19 mouse cellular contexts compared by ENCODE assay signal in the genomic region with DNA sequence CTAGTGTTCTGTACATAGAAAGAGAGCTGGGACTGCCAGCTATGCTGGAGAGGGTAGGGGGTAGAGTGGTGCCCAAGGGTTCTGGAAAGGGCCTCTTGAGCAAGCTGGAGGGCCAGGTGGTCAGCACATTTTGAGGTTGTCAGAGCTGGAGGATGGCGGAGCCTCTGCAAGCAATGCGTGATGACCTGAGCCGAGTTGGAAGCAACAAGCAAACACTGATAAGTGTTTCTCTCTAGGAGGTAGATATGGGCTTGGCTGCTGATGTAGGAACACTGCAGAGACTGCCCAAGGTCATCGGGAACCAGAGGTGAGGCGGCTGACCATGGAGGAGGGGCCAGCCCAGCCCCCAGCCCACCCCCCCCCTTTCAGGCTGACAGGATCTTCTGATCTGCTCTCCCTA. TPM values are rescaled to one million over a fixed set of nuclear protein-coding genes. Genes with fewer than 3 reads are reported as not detected.
A peak's percentile ranks its signal among the peaks of the same experiment; 100 is the strongest.
DNase-seq lines count a peak whose midpoint lies in the region; ATAC-seq and TF ChIP-seq lines count a peak whose summit lies in the region.
"Had no signal": no experiment of that assay in that cellular context is flagged by ENCODE, and none has a peak within 500 bp of the region (broad histone marks: within the 10 kb centered on the region; RNA-seq: fewer than 3 reads in every experiment).

No protein-coding gene starts in this region.

- H3K4me3 ChIP-seq in kidney, embryonic 15.5 days (replicated peaks) = no peak overlapping the region
- no peak overlapping the region for H3K4me3 ChIP-seq in kidney, embryonic 14.5 days (ENCODE audit: low read length)
- H3K4me3 ChIP-seq in brown adipose tissue, adult 24 weeks (ENCODE audit: insufficient read depth, low read depth, low read length) = no peak overlapping the region
- H3K4me3 ChIP-seq in heart, postnatal 0 days (ENCODE audit: low read depth, low read length) = no peak overlapping the region
- no peak overlapping the region for H3K4me3 ChIP-seq in stomach, embryonic 16.5 days (replicated peaks; ENCODE audit: low read length)
- H3K4me3 ChIP-seq: forebrain, embryonic 13.5 days; hindbrain, embryonic 12.5 days had no signal

- H3K9ac ChIP-seq in kidney, embryonic 15.5 days = no peak overlapping the region
- no peak overlapping the region for H3K9ac ChIP-seq in kidney, embryonic 14.5 days (ENCODE audit: low read depth, low read length)
- H3K9ac ChIP-seq in heart, postnatal 0 days (replicated peaks; ENCODE audit: low read depth, low read length) = no peak overlapping the region
- H3K9ac ChIP-seq in stomach, embryonic 16.5 days (ENCODE audit: low read length) = no peak overlapping the region
- H3K9ac ChIP-seq: forebrain, embryonic 13.5 days; hindbrain, embryonic 12.5 days had no signal

- no peak for DNase-seq in heart, postnatal 0 days (ENCODE audit: low spot score)
- no peak for DNase-seq in kidney, postnatal 4 days
- DNase-seq: B cell, adult 2 months; cerebellum, adult 8-10 months; gastrocnemius, postnatal 10 days; layer of hippocampus, postnatal 36 days; lung, adult 18-20 months; lung, postnatal 36 days; right cerebral cortex, postnatal 25 days; thymus, postnatal 25 days had no signal

- TF ChIP-seq CTCF in heart, postnatal 0 days (IDR thresholded peaks at IDR 0.05; ENCODE audit: low read depth) = no peak

- ATAC-seq in kidney, embryonic 15.5 days (replicated peaks; ENCODE audit: low FRiP score) = 0 out of 2 replicates have a peak, but pooled peaks have one; percentile 9
- no peak for ATAC-seq in kidney, embryonic 14.5 days (ENCODE audit: low FRiP score, low TSS enrichment)
- ATAC-seq in heart, postnatal 0 days (ENCODE audit: insufficient read depth, low read depth) = peak; percentile 44
- ATAC-seq in stomach, embryonic 16.5 days (ENCODE audit: insufficient read depth, low FRiP score) = no peak
- no peak for ATAC-seq in frontal cortex, adult (ENCODE audit: low TSS enrichment)
- ATAC-seq: forebrain, embryonic 13.5 days had no signal

- peaks cover 13% of the 10 kb centered on the region for H3K4me1 ChIP-seq in kidney, embryonic 15.5 days
- no peaks in the 10 kb centered on the region for H3K4me1 ChIP-seq in kidney, embryonic 14.5 days (ENCODE audit: control insufficient read depth, insufficient read depth, low read length)
- H3K4me1 ChIP-seq in brown adipose tissue, adult 24 weeks (ENCODE audit: control insufficient read depth, insufficient read depth, insufficient read length, low read length) = peaks cover 3% of the 10 kb centered on the region
- H3K4me1 ChIP-seq in heart, postnatal 0 days (ENCODE audit: control insufficient read depth, insufficient read depth) = peaks cover 20% of the 10 kb centered on the region
- H3K4me1 ChIP-seq in stomach, embryonic 16.5 days (ENCODE audit: control insufficient read depth, insufficient read depth, low read length) = peaks cover 12% of the 10 kb centered on the region

- H3K27ac ChIP-seq in kidney, embryonic 15.5 days = no peak overlapping the region
- H3K27ac ChIP-seq in kidney, embryonic 14.5 days (ENCODE audit: low read depth, low read length) = no peak overlapping the region
- 0 out of 2 replicates have a peak overlapping the region, but pooled peaks have one; percentile 61 for H3K27ac ChIP-seq in brown adipose tissue, adult 24 weeks (replicated peaks; ENCODE audit: low read depth, low read length)
- peak overlapping the region; percentile 36 for H3K27ac ChIP-seq in heart, postnatal 0 days (ENCODE audit: low read depth)
- H3K27ac ChIP-seq in stomach, embryonic 16.5 days (ENCODE audit: low read length) = peak overlapping the region; percentile 80; the same call in 1 of the 2 replicates
- H3K27ac ChIP-seq: forebrain, embryonic 13.5 days; hindbrain, embryonic 12.5 days had no signal

- TF ChIP-seq EP300 in heart, postnatal 0 days (IDR thresholded peaks at IDR 0.05; ENCODE audit: low read depth) = no peak

- H3K9me3 ChIP-seq in kidney, embryonic 15.5 days (replicated peaks) = no peaks in the 10 kb centered on the region
- H3K9me3 ChIP-seq in kidney, embryonic 14.5 days (ENCODE audit: control insufficient read depth, low read length) = peaks cover 2% of the 10 kb centered on the region; the same call in 1 of the 2 replicates
- H3K9me3 ChIP-seq in heart, postnatal 0 days (replicated peaks; ENCODE audit: control insufficient read depth, low read length) = no peaks in the 10 kb centered on the region
- no peaks in the 10 kb centered on the region for H3K9me3 ChIP-seq in stomach, embryonic 16.5 days (replicated peaks; ENCODE audit: control insufficient read depth, low read length)
- H3K9me3 ChIP-seq: forebrain, embryonic 13.5 days; hindbrain, embryonic 12.5 days had no signal

- no peaks in the 10 kb centered on the region for H3K27me3 ChIP-seq in kidney, embryonic 15.5 days
- H3K27me3 ChIP-seq in kidney, embryonic 14.5 days (ENCODE audit: control insufficient read depth, insufficient read depth, low read length) = no peaks in the 10 kb centered on the region
- H3K27me3 ChIP-seq in heart, postnatal 0 days (ENCODE audit: control insufficient read depth, insufficient read depth, low read length) = no peaks in the 10 kb centered on the region
- H3K27me3 ChIP-seq in stomach, embryonic 16.5 days (ENCODE audit: control insufficient read depth, insufficient read depth, low read length) = no peaks in the 10 kb centered on the region
- H3K27me3 ChIP-seq: forebrain, embryonic 13.5 days; hindbrain, embryonic 12.5 days had no signal

- no peak overlapping the region for H3K4me2 ChIP-seq in kidney, embryonic 15.5 days
- no peak overlapping the region for H3K4me2 ChIP-seq in kidney, embryonic 14.5 days (replicated peaks; ENCODE audit: low read depth, low read length)
- no peak overlapping the region for H3K4me2 ChIP-seq in heart, postnatal 0 days (ENCODE audit: low read depth, low read length)
- no peak overlapping the region for H3K4me2 ChIP-seq in stomach, embryonic 16.5 days (ENCODE audit: low read depth, low read length)
- H3K4me2 ChIP-seq: forebrain, embryonic 13.5 days; hindbrain, embryonic 12.5 days had no signal

- WGBS in kidney, embryonic 15.5 days = 95% methylated on average over 5 of the region's 5 CpGs
- WGBS in kidney, embryonic 14.5 days = 81% methylated on average over 5 of the region's 5 CpGs
- WGBS in heart, postnatal 0 days = 53% methylated on average over 5 of the region's 5 CpGs
- 67% methylated on average over 5 of the region's 5 CpGs for WGBS in stomach, embryonic 16.5 days

- peaks cover 33% of the 10 kb centered on the region for H3K36me3 ChIP-seq in kidney, embryonic 15.5 days
- H3K36me3 ChIP-seq in kidney, embryonic 14.5 days (ENCODE audit: control insufficient read depth, insufficient read depth, low read length) = peaks cover 16% of the 10 kb centered on the region
- peaks cover 30% of the 10 kb centered on the region for H3K36me3 ChIP-seq in heart, postnatal 0 days (replicated peaks; ENCODE audit: control insufficient read depth, insufficient read depth, low read length)
- peaks cover 18% of the 10 kb centered on the region; the same call in 1 of the 2 replicates for H3K36me3 ChIP-seq in stomach, embryonic 16.5 days (ENCODE audit: control insufficient read depth, insufficient read depth, low read length)

RNA-seq across cellular contexts. Expression of a gene that starts 2.7 kb away (rescaled TPM):
- 12.0 and 32.1 TPM in 2 replicates for polyA plus RNA-seq in kidney, embryonic 15.5 days (2015; fragmentation: Nextera tagmentation; extraction: Ambion mirVana)
- polyA plus RNA-seq in kidney, embryonic 14.5 days (2014; fragmentation: Nextera tagmentation; extraction: Ambion mirVana) = 3.8 and 3.9 TPM in 2 replicates
- 12.0 and 14.6 TPM in 2 replicates for polyA plus RNA-seq in brown adipose tissue, adult 24 weeks (2012; ENCODE audit: insufficient read depth, insufficient read length, missing spikeins)
- 2.3 and 24.1 TPM in 2 replicates for total RNA-seq in heart, postnatal 0 days (2014; rRNA removed; ENCODE audit: low replicate concordance)
- polyA plus RNA-seq in heart, postnatal 0 days (2015; fragmentation: Nextera tagmentation; extraction: Ambion mirVana) = 30.9 and 36.0 TPM in 2 replicates
- 353 and 382 TPM in 2 replicates for polyA plus RNA-seq in stomach, embryonic 16.5 days (2015; fragmentation: Nextera tagmentation; extraction: Ambion mirVana)

RNA-seq across cellular contexts. Expression of a gene that starts 6.0 kb away (rescaled TPM):
- 154 and 164 TPM in 2 replicates for polyA plus RNA-seq in kidney, embryonic 15.5 days (2015; fragmentation: Nextera tagmentation; extraction: Ambion mirVana)
- polyA plus RNA-seq in kidney, embryonic 14.5 days (2014; fragmentation: Nextera tagmentation; extraction: Ambion mirVana) = 134 and 150 TPM in 2 replicates
- polyA plus RNA-seq in brown adipose tissue, adult 24 weeks (2012; ENCODE audit: insufficient read depth, insufficient read length, missing spikeins) = 3,379 and 3,601 TPM in 2 replicates
- total RNA-seq in heart, postnatal 0 days (2014; rRNA removed; ENCODE audit: low replicate concordance) = 483 and 823 TPM in 2 replicates
- polyA plus RNA-seq in heart, postnatal 0 days (2015; fragmentation: Nextera tagmentation; extraction: Ambion mirVana) = 806 and 928 TPM in 2 replicates
- 227 and 230 TPM in 2 replicates for polyA plus RNA-seq in stomach, embryonic 16.5 days (2015; fragmentation: Nextera tagmentation; extraction: Ambion mirVana)

RNA-seq across cellular contexts. Expression of a gene that starts 22.6 kb away (rescaled TPM):
- 264 and 265 TPM in 2 replicates for polyA plus RNA-seq in kidney, embryonic 15.5 days (2015; fragmentation: Nextera tagmentation; extraction: Ambion mirVana)
- 283 and 322 TPM in 2 replicates for polyA plus RNA-seq in kidney, embryonic 14.5 days (2014; fragmentation: Nextera tagmentation; extraction: Ambion mirVana)
- polyA plus RNA-seq in brown adipose tissue, adult 24 weeks (2012; ENCODE audit: insufficient read depth, insufficient read length, missing spikeins) = 122 and 131 TPM in 2 replicates
- 259 and 275 TPM in 2 replicates for total RNA-seq in heart, postnatal 0 days (2014; rRNA removed; ENCODE audit: low replicate concordance)
- 149 and 171 TPM in 2 replicates for polyA plus RNA-seq in heart, postnatal 0 days (2015; fragmentation: Nextera tagmentation; extraction: Ambion mirVana)
- polyA plus RNA-seq in stomach, embryonic 16.5 days (2015; fragmentation: Nextera tagmentation; extraction: Ambion mirVana) = 170 and 200 TPM in 2 replicates

RNA-seq across cellular contexts. Expression of a gene that starts 32.7 kb away (rescaled TPM):
- 1.9 and 3.1 TPM in 2 replicates for polyA plus RNA-seq in kidney, embryonic 15.5 days (2015; fragmentation: Nextera tagmentation; extraction: Ambion mirVana)
- 1.1 and 4.0 TPM in 2 replicates for polyA plus RNA-seq in kidney, embryonic 14.5 days (2014; fragmentation: Nextera tagmentation; extraction: Ambion mirVana)
- polyA plus RNA-seq in brown adipose tissue, adult 24 weeks (2012; ENCODE audit: insufficient read depth, insufficient read length, missing spikeins) = 2.3 TPM in 1 of 2 replicates, not detected in the other
- total RNA-seq in heart, postnatal 0 days (2014; rRNA removed; ENCODE audit: low replicate concordance) = 5.0 TPM in 1 of 2 replicates, not detected in the other
- polyA plus RNA-seq in heart, postnatal 0 days (2015; fragmentation: Nextera tagmentation; extraction: Ambion mirVana) = 2.2 and 3.9 TPM in 2 replicates
- 5.8 and 9.9 TPM in 2 replicates for polyA plus RNA-seq in stomach, embryonic 16.5 days (2015; fragmentation: Nextera tagmentation; extraction: Ambion mirVana)
- total RNA-seq: layer of hippocampus, adult 18-20 months; layer of hippocampus, postnatal 36 days; left cerebral cortex, postnatal 36 days had no signal

RNA-seq across cellular contexts. Expression of a gene that starts 42.2 kb away (rescaled TPM):
- polyA plus RNA-seq in kidney, embryonic 15.5 days (2015; fragmentation: Nextera tagmentation; extraction: Ambion mirVana) = 6.2 and 7.4 TPM in 2 replicates
- 2.9 and 5.6 TPM in 2 replicates for polyA plus RNA-seq in kidney, embryonic 14.5 days (2014; fragmentation: Nextera tagmentation; extraction: Ambion mirVana)
- 2.5 and 4.6 TPM in 2 replicates for polyA plus RNA-seq in brown adipose tissue, adult 24 weeks (2012; ENCODE audit: insufficient read depth, insufficient read length, missing spikeins)
- total RNA-seq in heart, postnatal 0 days (2014; rRNA removed; ENCODE audit: low replicate concordance) = 2.1 and 2.7 TPM in 2 replicates
- 2.3 and 2.4 TPM in 2 replicates for polyA plus RNA-seq in heart, postnatal 0 days (2015; fragmentation: Nextera tagmentation; extraction: Ambion mirVana)
- 5.0 and 5.9 TPM in 2 replicates for polyA plus RNA-seq in stomach, embryonic 16.5 days (2015; fragmentation: Nextera tagmentation; extraction: Ambion mirVana)

Comparison
In these comparisons a context has a peak if more than half of its experiments do, and no peak if none do; other contexts are left out.
1. ATAC-seq: peak in kidney, embryonic 15.5 days (single experiment) and heart, postnatal 0 days (single experiment); none in kidney, embryonic 14.5 days (single experiment), stomach, embryonic 16.5 days (single experiment) and frontal cortex, adult (single experiment).
2. H3K27ac ChIP-seq: peak in brown adipose tissue, adult 24 weeks (single experiment), heart, postnatal 0 days (single experiment) and stomach, embryonic 16.5 days (single experiment); none in kidney, embryonic 15.5 days (single experiment) and kidney, embryonic 14.5 days (single experiment).